Mouse (Mus musculus) cerebellum, adult 11-12 months (tissue): ENCODE results near the gene Tmem44.

Experiments
- DNase-seq: peaks from one replicate; pipeline ENCODE4 v3.0.0; 2022

The Tmem44 gene

DNA sequence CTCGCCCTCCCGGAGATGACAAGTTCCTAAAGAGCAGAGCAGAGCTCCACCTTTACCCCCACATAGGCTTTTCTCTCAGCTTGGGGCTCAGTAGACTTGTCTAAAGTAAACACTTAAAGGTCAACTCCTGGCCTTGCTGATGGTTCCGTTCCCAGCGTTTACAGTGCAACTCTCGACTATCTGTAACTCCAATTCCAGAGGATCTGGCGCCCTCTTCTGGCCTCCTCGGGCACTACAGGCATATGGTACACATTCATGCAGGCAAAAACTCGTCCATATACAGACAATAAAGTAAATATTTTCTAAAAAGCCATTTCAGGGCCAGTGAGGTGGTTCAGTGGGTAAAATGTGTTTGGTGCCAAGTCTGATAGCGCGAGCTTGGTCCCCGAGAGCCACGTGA, 35.2 kb downstream of the Tmem44 start:
- DNase-seq: no peak

DNA sequence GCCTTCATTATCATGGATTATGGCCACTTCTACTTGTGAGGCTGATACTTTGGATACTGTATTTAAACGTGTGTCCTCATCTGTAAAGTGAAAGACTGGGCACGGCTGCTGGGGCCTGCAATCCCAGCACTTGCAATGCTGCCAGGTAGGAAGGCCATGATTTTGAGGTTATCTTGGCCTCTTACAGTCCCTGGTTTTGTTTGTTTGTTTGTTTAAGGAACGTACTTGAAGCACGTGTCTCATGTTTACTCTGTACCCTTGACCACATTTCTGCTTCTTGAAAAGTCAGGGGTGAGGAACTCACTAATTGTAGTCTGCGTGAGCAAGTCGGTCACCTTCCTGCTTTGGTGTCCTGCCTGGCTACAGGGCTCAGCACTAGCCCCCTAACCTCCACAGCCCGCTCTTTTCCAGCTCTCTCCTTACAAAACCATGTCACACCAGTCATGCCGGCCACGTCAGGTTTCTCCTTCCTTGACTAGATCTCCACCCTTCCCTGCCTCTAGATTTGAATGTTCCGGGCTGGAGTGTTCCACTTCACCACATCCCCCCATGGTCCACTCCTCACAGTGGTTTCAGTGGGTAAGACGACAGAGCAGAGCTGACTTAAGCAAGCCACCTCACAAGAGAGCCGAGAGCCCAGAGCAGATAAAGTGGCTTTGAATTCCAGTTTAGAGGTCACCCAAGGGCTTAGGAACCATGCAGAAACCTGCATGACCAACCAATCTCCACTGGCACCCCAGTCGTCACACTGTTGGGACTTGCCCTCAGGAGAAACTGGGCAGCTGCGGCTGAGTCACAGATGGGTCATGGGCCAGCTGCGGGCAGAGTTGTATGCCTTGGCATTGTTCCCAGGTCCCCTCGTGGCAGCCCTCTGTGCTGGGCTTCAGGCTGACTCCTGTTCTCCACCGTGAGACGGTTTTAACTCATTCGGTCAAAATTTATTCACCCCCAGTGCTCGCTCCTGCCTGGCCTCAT, 37.3 kb downstream of the Tmem44 start:
- peak; percentile 30 for DNase-seq

DNA sequence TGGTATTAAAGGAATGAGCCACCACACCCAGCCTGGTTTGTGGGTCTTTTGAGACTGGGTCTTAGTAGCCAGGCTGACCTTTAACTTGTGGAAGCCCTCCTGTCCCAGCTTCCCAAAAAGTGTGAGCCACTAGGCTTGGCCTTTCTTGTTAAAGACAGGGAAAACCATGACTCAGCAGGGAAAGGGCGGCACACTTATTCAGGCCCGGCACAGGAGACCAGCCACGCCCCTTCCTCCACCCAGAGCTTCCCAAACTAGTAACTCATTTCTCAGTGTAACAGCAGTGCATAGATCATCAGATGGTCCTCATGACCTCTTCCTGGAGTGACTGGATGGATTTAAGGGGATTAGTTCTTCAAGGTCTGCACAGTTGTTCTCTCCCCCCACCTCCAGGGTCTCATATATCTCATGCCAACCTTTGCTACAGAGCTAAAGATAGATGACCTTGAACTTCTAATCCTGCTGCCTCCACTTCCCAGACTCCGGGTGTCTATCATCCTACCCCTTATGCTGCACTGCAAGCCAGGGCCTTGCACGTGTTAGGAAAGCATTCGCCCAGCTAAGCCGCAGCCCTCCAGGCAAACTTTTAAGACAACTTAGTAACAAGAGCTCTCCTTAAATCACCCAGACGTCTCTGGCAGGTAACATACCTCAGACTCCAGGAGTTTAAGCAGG, 38.1 kb downstream of the Tmem44 start:
- no peak for DNase-seq

DNA sequence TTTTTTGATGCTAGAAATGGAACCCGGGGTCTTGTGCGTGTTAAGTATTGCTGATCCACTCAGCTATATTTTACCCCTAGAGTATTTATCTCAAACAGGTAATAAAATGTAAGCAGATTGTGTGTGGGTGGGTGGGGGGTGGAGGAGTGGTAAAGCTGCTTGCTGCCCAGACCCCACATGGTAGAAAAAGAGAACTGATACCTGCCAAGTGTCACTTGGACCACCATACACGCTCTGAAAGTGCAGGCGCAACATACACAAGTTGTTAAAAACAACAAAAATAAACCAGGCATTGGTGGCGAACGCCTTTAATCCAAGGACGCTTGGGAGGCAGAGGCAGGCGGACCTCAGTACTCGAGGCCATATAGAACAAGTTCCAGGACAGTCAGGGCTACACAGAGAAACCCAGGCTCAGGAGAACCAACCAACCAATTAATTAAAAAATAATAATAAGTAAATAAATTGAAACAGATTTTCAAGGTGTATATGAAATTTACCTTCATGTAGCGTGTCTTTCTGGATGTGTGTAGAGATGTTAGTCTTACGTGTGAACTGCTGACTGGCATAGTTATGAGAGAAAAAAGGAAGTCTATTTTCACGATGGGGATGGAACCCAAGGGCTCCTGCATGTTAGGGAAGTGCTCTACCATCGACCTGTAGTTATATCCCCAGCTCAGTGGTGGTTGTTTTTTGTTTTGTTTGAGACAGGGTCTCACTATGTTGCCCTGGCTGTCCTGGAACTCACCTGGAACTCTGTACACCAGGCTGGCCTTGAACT, 38.9 kb downstream of the Tmem44 start:
- DNase-seq: no peak

DNA sequence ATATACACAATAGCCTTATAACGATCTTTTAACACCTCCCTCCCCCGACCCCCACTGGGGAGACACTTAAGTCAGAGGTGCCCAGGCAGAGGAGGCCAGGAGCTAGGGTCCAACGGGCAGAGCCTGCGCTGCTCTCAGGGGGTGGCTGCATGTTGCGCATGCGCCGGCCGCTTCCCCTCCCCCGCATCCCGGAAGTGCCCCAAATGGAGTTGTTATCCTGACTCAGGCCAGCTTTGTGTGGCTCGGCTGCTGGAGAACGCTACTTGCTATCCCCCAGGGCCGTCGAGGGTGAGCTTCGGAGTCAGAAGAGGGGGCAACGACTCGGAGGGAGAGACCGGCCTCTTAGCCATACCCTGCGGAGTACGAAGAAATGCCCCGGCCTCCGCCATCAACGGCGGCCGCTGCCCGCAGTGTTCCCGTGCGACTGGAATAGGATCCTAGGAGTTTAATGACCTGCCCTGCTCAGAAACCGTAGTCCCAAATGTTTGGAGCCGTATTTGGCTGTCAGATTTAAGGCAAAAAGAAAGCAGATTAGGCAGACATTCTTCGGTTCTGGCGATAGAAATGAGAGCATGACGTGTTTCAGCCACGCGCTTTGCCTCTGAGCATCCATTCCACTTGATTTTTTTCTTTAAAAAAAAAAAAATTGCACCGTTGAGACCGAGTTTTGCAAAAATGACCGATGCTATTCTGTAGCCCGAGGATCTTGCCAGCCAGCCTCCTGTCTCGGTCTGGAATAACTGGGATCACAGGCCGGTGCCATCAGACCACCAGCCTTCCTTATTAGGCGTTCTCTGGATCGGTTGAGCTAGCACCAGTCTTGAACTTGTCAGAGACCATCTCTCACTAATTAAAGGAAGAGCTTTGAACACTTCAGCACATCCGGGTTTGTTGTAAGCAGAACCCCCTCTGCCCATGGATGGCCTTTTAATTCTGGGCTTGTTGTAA, 39.9 kb downstream of the Tmem44 start:
- DNase-seq: peak; percentile 87

DNA sequence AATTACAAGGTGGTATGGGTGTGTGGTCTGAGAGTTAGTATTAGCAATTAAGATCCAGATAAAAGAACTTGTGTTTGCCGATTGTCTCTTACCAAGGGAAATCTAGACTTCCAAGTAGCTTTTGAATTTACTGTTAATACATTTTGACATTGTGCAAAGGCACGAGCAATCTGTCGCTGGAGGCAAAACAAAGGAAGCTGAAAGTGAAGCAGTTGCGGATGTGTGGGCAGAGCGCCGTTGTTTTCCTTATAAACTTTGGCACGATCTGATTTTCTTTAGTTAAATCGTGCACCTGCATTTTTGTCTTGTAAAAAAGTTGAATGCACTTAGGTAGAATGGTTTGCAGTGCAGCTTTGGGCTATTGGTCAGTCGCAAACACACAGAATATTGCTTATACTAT, 40.6 kb downstream of the Tmem44 start:
- no peak for DNase-seq

DNA sequence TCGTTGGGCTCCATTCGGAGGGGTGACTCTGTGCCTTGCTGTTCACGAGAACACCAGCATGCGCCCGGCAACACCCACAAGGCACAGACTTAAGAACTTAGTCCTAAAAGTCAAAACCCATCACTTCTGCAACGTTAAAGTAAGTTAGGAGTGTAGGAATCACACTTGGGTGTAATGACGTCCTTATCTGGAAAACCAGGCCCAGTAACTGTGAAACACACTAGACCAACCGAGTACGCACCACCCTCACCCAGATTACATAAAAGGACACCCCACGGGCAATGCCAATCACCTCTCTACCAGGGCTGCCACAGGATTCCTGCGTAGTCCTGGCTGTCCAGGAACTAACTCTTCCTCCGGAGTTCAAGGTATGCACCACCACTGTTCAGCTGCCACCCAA, 41.3 kb downstream of the Tmem44 start:
- DNase-seq: no peak

DNA sequence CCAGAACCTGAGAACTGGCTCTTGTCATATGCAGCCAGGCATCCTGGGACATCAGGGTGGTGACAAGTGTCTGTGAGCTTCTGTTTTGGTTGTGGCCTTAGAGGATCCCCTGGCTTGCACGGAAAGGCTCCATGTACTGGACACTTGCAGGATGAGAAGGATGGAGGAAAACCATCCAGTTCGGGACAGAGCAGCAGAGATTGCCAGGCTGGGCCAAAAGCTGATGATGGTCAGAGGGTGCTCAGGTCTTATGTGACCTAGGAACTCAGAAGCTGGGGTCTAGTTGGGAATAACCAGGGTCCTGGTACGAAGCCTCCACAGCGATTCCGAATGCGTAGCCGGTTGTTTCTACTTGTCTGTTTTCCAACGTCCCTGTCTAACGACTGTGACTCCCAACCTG, 41.9 kb downstream of the Tmem44 start:
- DNase-seq: no peak

DNA sequence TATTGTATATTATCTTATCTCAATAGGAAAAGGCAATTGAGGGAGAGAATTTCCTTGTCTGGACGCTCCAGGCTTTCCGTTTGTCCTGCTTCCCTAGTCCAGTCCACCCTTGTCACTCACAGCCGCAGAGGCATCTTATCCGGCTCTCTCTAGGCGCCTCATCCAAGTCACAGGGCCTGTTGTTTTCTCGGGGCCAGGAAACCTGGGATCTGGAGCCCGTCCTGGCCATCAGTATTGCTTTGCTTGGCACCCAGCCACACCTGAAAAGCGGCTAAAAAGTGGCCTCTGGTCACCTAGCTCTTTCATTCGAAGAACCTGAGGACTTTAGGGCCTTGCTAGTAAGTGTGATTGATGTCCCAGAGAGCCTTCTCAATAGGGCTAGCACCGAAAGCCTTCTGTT, 43.5 kb downstream of the Tmem44 start:
- DNase-seq: no peak

DNA sequence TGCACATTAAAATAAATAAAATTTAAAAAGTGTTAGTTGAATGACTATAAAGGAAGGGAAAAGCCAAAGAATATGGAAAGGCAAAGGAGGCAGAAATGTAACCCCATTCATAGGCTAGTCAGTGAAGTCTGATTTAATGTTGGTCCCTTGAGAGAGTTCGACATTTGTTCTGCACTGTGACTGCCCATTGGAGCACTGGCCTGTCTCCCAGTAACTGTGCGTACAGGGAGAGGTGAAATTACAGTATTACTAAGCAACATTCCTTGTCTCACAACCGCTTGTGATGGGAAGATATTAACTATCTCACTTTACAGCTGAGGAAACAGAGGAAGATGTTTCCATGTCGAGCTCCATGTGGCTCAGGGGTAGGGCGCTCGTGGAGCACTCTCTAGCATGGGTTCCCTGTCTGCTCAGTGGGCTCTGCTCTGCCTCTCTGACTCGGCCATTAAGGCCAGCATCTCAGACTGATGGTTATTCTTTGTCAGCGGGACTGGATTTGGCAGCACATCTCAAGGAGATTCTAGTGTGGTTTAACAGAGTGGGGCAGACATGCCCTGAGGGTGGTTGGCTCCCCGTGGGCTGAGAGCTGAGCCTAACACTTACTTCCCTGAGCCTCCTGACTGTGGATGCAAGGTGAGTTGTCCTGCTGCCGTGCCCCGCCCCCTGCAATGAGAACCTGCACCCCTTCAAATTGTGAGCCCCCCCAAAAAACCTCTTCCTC, 45.2 kb downstream of the Tmem44 start:
- DNase-seq: no peak

DNA sequence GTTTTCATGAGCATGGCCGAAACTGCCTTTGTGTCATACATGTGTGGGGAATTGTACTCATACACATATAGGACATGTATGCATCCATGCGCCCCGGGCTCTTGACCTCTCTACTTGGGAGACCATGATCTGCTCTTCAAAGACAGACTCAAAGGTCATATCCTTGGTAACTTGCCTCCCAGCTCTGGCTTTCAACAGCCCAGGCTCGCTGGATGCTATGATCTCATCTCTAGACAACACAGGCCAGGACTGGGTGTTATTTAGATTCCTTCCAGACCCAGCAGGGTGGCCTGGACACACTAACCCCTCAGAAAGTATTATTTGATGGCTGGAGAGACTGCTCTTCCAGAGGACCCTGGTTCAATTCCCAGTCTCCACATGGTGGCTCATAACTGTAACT, 45.8 kb downstream of the Tmem44 start:
- no peak for DNase-seq

DNA sequence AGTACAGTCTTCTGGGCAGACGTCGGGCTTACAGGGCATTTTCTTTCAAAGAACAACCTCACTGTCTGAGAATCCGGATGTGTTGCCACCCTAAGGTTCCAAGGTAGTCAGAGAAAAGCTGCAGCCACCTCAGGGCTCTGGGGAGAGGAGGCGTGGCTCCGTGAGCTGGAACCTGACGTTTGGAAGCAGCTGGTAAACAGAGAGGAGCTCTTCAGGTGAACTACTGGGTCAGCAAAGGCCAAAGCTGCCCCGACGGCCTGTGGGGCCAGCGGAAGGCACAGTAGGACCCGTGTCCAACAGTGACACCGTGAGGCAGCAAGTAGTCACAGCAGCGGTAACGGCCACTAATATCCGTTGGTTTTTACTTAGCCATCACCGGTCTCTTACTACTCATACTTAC, 46.7 kb downstream of the Tmem44 start:
- DNase-seq: no peak

DNA sequence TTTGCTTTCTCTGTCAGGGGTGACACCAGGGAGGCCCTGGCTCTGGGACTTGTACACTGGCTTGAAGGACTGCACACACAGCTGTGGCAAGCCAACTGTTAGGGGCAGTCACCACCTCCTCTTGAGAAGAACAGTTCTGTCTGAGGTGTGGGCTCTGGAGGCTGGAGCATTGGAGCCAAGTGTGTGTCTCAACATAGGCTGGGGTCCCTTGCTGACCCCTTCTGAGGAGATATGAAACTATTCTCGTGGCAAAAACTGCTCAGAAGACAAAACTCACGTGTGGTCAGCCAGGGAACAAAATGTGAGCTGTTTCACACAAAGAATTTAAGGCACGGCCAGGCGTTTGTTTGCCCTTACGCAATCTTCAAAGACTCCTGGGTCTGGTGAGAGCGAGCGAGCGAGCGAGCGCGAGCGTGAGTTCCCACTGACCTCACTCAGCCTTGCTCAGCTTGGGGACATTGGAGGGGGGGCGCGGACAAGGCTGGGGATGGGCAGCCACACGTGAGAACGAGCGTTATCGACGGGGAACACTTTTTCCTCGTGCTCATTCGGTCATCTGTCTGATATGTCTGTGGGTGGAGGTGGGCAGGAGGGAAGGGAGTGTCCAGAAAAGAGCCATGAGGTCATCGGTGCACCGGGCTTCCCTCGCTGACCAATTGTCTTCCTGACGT, 48.3 kb downstream of the Tmem44 start:
- DNase-seq: no peak

DNA sequence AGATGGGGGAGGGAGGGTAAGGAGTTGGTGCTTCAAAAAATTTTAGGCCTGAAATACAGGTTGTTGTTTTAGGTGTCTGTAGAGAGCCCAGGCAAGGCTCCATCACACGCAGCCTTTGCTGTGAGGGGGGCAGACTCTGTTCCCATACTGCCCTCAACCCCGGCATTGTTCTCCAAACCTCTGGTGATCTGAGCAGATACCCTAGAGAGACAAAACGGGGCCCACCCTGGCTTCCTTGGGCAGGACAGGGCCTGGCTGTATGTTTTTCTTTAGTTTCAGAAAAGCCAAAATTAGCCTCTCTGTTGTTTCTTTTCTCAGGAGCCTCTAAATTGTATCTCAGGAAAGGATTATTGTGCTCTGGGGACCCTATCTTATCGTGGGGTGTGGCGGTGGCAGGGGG, 49.0 kb downstream of the Tmem44 start:
- no peak for DNase-seq

DNA sequence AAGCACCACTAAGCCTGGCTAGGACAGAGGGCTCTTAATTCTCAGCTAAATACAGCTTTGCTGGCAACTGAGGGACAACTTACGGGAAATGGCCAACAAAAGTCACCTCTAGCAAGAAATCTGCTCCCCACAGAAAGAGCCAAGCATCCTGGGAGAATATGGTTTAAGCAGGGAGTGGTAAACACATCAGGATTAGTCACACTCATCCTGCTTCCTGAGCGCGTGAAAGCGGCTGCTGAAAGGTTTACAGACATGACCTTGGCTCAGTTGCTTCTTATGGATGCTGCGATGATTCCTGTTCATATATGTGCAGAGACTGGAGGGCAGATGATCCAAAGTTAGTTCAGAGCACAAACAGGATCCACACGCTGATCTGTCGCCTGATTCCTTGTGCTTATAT, 50.4 kb downstream of the Tmem44 start:
- no peak for DNase-seq

DNA sequence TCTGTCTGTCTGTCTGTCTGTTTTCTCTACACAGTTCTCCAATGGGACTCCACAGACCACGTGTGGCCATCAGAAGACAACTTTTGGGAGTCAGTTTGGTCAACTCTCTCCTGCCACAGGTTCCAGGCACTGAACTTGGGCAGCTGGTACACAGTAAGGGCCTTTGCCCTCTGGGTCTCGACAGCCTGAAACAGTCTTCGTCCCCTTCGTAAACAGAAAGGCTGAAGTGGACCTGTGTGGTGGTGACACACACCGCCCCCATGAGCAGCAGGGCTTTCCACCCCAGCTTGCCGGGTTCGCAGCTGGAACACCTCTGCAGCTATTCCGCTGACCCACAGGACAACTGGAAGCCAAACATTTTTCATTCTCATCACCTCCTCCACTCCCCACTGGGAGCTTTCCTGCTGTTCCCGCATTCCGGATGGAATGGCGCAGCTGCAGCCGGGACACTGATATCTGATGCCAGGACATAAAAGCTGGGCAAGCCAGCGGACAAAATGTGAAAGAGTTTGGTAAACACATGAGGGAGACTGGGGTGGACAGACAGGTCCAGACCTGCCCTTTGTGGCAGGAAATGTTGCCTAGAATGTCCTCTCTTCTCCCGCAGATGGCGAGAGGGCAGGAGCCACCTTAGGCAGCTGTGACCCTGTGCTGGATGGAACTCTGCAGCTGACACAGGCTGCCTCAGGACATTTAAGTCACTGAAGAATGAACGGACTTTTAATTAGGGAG, 51.4 kb downstream of the Tmem44 start:
- DNase-seq: no peak

DNA sequence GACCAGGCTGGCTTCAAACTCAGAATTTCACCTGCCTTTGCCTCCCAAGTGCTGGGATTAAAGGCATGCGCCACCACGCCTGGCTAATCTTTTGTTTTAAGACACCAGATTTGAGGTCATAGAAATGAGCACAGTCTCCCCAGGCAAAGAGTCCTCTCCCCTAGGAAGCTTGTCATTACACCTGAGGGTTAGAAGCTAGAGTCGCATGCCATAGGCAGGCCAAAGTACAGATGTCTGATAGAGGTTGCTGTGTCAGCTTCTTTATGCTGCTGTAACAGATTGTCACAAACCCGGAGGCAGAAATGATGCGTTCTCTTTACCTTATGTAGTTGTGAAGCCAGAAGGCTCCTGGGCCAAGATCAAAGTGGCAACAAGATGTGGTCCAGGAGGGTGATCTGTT, 53.3 kb downstream of the Tmem44 start:
- no peak for DNase-seq

DNA sequence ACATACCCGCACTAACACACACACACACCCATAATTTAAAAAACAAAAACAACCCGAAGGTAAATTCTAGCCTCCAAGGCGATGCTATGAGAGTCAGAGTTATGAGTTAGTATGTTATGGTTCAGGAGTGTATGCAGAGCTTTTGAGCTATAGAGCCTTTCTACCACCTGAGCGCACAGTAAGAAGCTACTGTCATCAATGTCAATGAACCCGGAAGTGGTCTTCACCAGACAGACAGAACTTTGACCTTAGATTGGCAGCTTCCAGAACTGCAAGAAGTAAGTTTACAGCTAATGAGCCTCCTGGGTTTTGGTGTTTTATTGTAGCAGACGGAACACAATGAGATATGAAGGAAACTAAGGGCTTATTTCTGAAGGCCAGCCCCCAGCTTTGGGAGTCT, 55.8 kb downstream of the Tmem44 start:
- DNase-seq: no peak

DNA sequence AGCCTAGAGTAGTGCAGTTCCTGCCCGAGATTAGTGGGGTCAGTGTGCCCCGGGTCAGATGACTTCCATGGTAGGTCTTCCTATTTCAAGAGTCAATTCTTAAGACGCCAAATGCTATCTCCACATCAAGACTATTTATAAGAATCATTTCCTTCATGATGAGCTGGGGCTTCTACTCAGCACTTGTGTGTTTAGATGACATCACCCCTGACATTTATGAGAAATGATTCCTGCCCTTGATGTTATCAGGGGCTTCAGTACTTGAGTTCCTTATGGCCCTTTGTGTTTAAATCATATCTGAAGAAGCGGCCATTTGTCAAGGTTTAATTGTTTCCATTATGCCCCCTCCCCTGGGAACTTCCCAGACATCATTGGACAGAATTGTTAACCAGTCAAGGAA, 58.9 kb downstream of the Tmem44 start:
- no peak for DNase-seq

DNA sequence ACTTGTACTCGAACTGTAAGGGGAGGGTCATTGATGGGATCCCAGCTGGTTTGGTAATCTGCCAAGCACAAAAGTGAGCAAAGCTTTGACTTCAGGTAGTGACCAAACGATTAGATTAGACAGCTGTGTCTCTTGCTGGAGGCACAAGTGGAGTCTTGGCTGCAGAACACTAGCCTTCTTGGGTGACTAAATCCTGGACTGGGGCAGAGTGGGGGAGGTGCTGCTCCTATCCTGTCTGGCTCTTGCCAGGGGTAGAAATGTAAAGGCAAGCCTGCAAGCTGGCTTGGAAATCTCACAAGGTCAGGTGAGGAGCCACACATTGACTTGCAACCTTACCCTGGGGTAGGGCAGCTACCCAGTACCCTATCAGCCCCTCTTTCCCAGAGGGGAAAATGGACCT, 59.9 kb downstream of the Tmem44 start:
- DNase-seq: no peak
